Mouse (Mus musculus): ENCODE results near the gene Arhgap24.

DNA sequence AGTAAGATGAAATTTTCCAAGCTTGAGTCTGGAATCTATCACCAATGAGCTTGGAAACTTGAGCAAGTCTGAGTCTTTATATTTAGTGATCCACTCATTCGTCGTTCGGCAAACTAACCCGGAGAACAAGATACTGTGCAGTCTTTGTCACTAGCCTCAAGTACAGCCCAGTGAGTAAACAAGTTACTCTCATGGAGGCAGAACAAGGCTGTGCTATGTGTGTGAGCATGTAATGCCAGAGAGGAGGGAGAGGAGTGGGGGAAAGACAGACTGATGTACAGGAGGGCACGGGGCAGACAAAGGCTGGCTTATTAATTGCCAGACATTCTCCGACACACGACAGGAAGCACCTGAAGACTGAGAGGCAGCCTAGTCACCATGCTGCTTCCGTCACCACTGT is 97.2 kb downstream of the Arhgap24 start:
- TF ChIP-seq POLR2A (IDR thresholded peaks at IDR 0.05; ENCODE audit: extremely low read depth, insufficient read depth, low read length) (no peak), CTCF (IDR thresholded peaks at IDR 0.05; ENCODE audit: low read depth, low read length) (no peak)
